Mouse (Mus musculus) ES-E14 (cell line): Measurements from ENCODE around the gene Pak1.

Experiments
- CHD2 ChIP-seq: IDR thresholded peaks from 2 replicates; pipeline ENCODE4 v1.6.1; 2014; ENCODE audit warnings: mild to moderate bottlenecking, low read depth, low read length, inconsistent platforms
- HCFC1 ChIP-seq: IDR thresholded peaks from 2 replicates; pipeline ENCODE4 v1.6.1; 2012; ENCODE audit warnings: low read length, inconsistent platforms, borderline replicate concordance; ENCODE audit not compliant: insufficient read depth
- MAFK ChIP-seq: IDR thresholded peaks from 2 replicates; pipeline ENCODE4 v1.6.1; 2014; ENCODE audit warnings: mild to moderate bottlenecking, low read depth, low read length, inconsistent platforms; ENCODE audit not compliant: insufficient read depth
- ZC3H11A ChIP-seq: IDR thresholded peaks from 2 replicates; pipeline ENCODE4 v1.6.1; 2012; ENCODE audit warnings: low read depth, mild to moderate bottlenecking, inconsistent platforms, low read length, borderline replicate concordance
- ZNF384 ChIP-seq: IDR thresholded peaks from 2 replicates; pipeline ENCODE4 v1.6.1; 2012; ENCODE audit warnings: low read depth, low read length, inconsistent platforms

GRCm38 (mm10) chr7:97741756-97742291, 46.5 kb upstream of the Pak1 start:
- TF ChIP-seq MAFK, result no peak
- TF ChIP-seq ZNF384, result no peak
- no peak for TF ChIP-seq HCFC1
- no peak for TF ChIP-seq ZC3H11A
- TF ChIP-seq CHD2, result no peak
